Mouse (Mus musculus): ENCODE measurements at regions not wholly inside any gene's neighbourhood (a gene's known extent, or its start where the extent isn't known, plus 50 kb on each side); places are given as distances from the start of the nearest gene placed in this dataset.

GRCm38 (mm10) chr17:80820888-80821287 is 92.6 kb upstream of the Map4k3 start:
- H3K4me3 ChIP-seq (ENCODE audit: control insufficient read depth in 1 of 2, insufficient read depth in 1 of 2, low read depth in 2 of 2, low read length in 2 of 2): no peak overlapping the region
- H3K4me1 ChIP-seq (ENCODE audit: control insufficient read depth in 1 of 2, insufficient read depth in 2 of 2, low read length in 2 of 2): no peaks in the 10 kb centered on the region; a peak in 1 of 4 replicates
- H3K27me3 ChIP-seq (ENCODE audit: control insufficient read depth in 1 of 2, insufficient read depth in 2 of 2, low read length in 2 of 2): no peaks in the 10 kb centered on the region
- H3K9ac ChIP-seq (ENCODE audit: control insufficient read depth, low read depth, low read length, poor library complexity, severe bottlenecking): no peak overlapping the region
- H3K27ac ChIP-seq (ENCODE audit: control insufficient read depth, low read depth, low read length): no peak overlapping the region
- TF ChIP-seq MYC (IDR thresholded peaks at IDR 0.05; ENCODE audit: low read depth, low read length): no peak
- no peak for TF ChIP-seq TAL1 (IDR thresholded peaks at IDR 0.05; ENCODE audit: low read length)
- TF ChIP-seq CTCF (IDR thresholded peaks at IDR 0.05 in 2 of 3, conservative IDR thresholded peaks at IDR 0.05 in 1 of 3; ENCODE audit: control insufficient read depth in 1 of 3, insufficient read depth in 1 of 3, low read depth in 2 of 3, low read length in 3 of 3, poor library complexity in 1 of 3, severe bottlenecking in 1 of 3): no peak
- TF ChIP-seq HCFC1 (IDR thresholded peaks at IDR 0.05; ENCODE audit: low read depth, low read length): no peak
- TF ChIP-seq POLR2AphosphoS5 (IDR thresholded peaks at IDR 0.05; ENCODE audit: borderline replicate concordance, low read depth, low read length): no peak
- no peak for TF ChIP-seq CHD1 (IDR thresholded peaks at IDR 0.05; ENCODE audit: low read depth, low read length)
- no peak for TF ChIP-seq MXI1 (IDR thresholded peaks at IDR 0.05; ENCODE audit: low read depth, low read length)
- TF ChIP-seq USF1 (IDR thresholded peaks at IDR 0.05; ENCODE audit: low read depth, low read length): no peak
- no peak for TF ChIP-seq CHD2 (IDR thresholded peaks at IDR 0.05; ENCODE audit: low read length)
- no peak for TF ChIP-seq USF2 (IDR thresholded peaks at IDR 0.05; ENCODE audit: borderline replicate concordance in 1 of 2, insufficient read depth in 1 of 2, low read depth in 1 of 2, low read length in 2 of 2)
- TF ChIP-seq NRF1 (IDR thresholded peaks at IDR 0.05; ENCODE audit: insufficient read depth, low read depth, low read length, poor library complexity, severe bottlenecking): no peak
- no peak for TF ChIP-seq ZMIZ1 (IDR thresholded peaks at IDR 0.05; ENCODE audit: low read depth, low read length)
- no peak for TF ChIP-seq RCOR1 (IDR thresholded peaks at IDR 0.05; ENCODE audit: low read depth, low read length)
- TF ChIP-seq GATA1 (IDR thresholded peaks at IDR 0.05; ENCODE audit: low read depth, low read length): no peak
- TF ChIP-seq ELF1 (IDR thresholded peaks at IDR 0.05; ENCODE audit: low read depth, low read length): no peak
- TF ChIP-seq EP300 (IDR thresholded peaks at IDR 0.05; ENCODE audit: low read depth in 1 of 2, low read length in 2 of 2): no peak
- no peak for TF ChIP-seq SIN3A (IDR thresholded peaks at IDR 0.05; ENCODE audit: low read length)
- TF ChIP-seq JUND (IDR thresholded peaks at IDR 0.05; ENCODE audit: low read depth, low read length): no peak
- H3K79me2 ChIP-seq (ENCODE audit: control insufficient read depth, insufficient read depth, low read length, poor library complexity): no peaks in the 10 kb centered on the region
- DNase-seq (ENCODE audit: low read depth, low spot score): no peak
- no peaks in the 10 kb centered on the region for H3K36me3 ChIP-seq (ENCODE audit: control insufficient read depth in 1 of 2, insufficient read depth in 2 of 2, low read length in 2 of 2)
- no peaks in the 10 kb centered on the region for H3K9me3 ChIP-seq (replicated peaks; ENCODE audit: insufficient read depth, low read length)

GRCm38 (mm10) chr17:80818477-80819028 is 90.3 kb upstream of the Map4k3 start:
- Histone ChIP-seq H3K9me3 (replicated peaks; ENCODE audit: insufficient read depth, low read length) (no peaks in the 10 kb centered on the region), H3K9ac (ENCODE audit: control insufficient read depth, low read depth, low read length, poor library complexity, severe bottlenecking) (no peak overlapping the region), H3K79me2 (ENCODE audit: control insufficient read depth, insufficient read depth, low read length, poor library complexity) (no peaks in the 10 kb centered on the region), H3K36me3 (ENCODE audit: control insufficient read depth in 1 of 2, insufficient read depth in 2 of 2, low read length in 2 of 2) (no peaks in the 10 kb centered on the region), H3K4me1 (ENCODE audit: control insufficient read depth in 1 of 2, insufficient read depth in 2 of 2, low read length in 2 of 2) (no peaks in the 10 kb centered on the region; a peak in 1 of 4 replicates), H3K27me3 (ENCODE audit: control insufficient read depth in 1 of 2, insufficient read depth in 2 of 2, low read length in 2 of 2) (no peaks in the 10 kb centered on the region), H3K4me3 (ENCODE audit: control insufficient read depth in 1 of 2, insufficient read depth in 1 of 2, low read depth in 2 of 2, low read length in 2 of 2) (no peak overlapping the region), H3K27ac (ENCODE audit: control insufficient read depth, low read depth, low read length) (no peak overlapping the region)
- DNase-seq (ENCODE audit: low read depth, low spot score): no peak
- TF ChIP-seq ELF1 (IDR thresholded peaks at IDR 0.05; ENCODE audit: low read depth, low read length) (no peak), ZNF384 (IDR thresholded peaks at IDR 0.05; ENCODE audit: low read depth, low read length) (no peak), ETS1 (IDR thresholded peaks at IDR 0.05; ENCODE audit: low read depth, low read length) (no peak), MYC (IDR thresholded peaks at IDR 0.05; ENCODE audit: low read depth, low read length) (no peak), E2F4 (IDR thresholded peaks at IDR 0.05; ENCODE audit: borderline replicate concordance, low read depth, low read length) (no peak), CHD1 (IDR thresholded peaks at IDR 0.05; ENCODE audit: low read depth, low read length) (no peak), USF1 (IDR thresholded peaks at IDR 0.05; ENCODE audit: low read depth, low read length) (no peak), EP300 (IDR thresholded peaks at IDR 0.05; ENCODE audit: low read depth in 1 of 2, low read length in 2 of 2) (no peak), BHLHE40 (IDR thresholded peaks at IDR 0.05; ENCODE audit: borderline replicate concordance, low read depth, low read length) (no peak), NELFE (IDR thresholded peaks at IDR 0.05; ENCODE audit: low read depth, low read length) (no peak), MAFK (IDR thresholded peaks at IDR 0.05; ENCODE audit: borderline replicate concordance, low read depth, low read length) (no peak), POLR2AphosphoS2 (IDR thresholded peaks at IDR 0.05; ENCODE audit: low read length) (no peak), MEF2A (IDR thresholded peaks at IDR 0.05; ENCODE audit: extremely low read depth, insufficient replicate concordance, low read depth, low read length, poor library complexity, severe bottlenecking) (no peak), MAX (IDR thresholded peaks at IDR 0.05; ENCODE audit: low read length) (no peak), TAL1 (IDR thresholded peaks at IDR 0.05; ENCODE audit: low read length) (no peak), USF2 (IDR thresholded peaks at IDR 0.05; ENCODE audit: borderline replicate concordance in 1 of 2, insufficient read depth in 1 of 2, low read depth in 1 of 2, low read length in 2 of 2) (no peak), JUND (IDR thresholded peaks at IDR 0.05; ENCODE audit: low read depth, low read length) (no peak), GABPA (IDR thresholded peaks at IDR 0.05; ENCODE audit: low read depth, low read length) (no peak)

Measured in MEL (cell line).